Mouse (Mus musculus) heart, adult 9 months (tissue): ENCODE data around the gene Fcna.

ENCODE experiments used
- DNase-seq, 2 experiments: peaks; one replicate each; pipeline ENCODE4 v3.0.0; 2022; ENCODE audit warnings: low spot score in 2 of 2

Gene Fcna

DNA sequence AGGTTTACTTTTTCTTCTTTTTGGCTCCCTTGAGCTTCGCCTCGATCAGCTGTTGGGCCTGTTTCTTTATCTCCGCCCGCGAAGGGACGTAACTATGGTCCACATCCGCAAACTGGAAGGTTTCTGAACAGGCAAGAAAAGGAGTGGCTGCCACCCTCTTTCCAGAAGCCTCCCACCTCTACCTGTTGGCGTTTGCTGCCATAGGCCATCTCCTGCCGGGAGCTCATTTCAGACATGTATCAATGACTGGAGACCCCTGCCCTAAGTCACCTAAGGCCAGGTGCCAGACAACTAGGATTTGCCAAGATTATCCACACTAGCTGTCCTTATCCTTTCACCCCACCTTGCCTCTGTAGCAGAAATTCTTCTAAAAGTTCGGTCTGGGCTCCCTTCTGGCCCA lies 19.2 kb downstream of the Fcna start:
- no peak for DNase-seq

DNA sequence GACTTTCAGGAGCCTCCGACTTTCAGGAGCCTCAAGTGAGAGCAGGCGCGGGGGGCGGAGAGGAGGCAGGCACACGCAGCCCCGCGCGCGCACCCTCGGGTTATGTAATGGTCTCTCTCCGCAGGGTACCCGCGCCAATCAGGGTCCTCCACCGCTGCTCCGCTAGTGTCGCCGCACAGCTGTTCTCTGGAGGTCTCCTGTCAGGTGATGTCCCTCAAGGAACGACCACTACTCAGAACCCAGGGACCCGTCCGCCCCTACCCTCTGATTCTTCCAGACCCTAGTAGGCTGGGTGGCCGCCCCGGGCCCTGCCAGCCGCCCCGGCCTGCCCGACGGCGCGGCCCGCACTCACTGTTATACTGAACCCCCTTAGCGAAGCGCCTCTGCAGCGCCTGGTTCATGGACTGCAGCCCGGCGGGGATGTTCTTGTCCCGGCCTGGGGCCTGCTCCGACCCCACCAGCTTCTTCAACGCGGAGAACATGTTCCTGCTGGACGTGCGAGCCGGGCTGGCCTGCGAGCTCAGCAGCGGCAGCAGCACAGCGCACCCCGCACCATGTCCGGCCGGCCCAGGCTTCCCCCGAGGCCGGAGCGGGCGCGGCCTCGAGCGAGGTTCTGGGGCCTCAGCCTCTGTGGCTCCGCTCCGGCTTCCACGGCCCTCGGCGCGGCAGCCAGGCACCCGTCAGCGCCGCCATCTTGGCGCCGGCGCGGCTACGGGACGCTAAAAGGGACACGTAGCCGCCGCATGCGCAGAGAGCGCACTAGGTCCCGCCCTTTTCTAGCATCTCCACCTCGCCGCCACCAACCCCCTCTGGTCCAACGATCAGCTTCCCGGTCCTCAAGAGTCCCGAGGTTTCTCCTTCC lies 19.8 kb downstream of the Fcna start, which contains the start of gene Rabl6:
Rabl6 (minus strand) TSS at position 761 of the 862 bp plus-strand sequence.
- DNase-seq, result peak; percentile 88 to 90

DNA sequence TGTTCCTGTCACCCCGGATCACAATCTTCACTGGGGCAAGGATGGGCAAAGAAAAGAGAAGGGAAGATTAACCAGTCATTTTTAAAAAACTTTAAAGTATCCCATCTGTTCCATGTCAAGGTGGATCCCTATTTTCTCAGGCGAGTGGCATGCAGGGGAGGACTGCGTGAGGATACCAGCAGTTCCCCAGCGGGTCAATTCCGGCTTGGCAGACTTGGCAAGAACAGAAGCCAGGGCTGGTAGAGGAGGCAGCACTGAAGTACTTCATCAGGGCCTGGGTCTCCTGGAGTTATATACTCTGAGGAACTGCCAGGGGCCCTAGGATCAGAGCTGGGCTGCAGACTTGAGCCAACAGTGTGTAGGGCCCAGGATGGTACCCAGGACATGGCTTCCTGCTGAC lies 25.3 kb downstream of the Fcna start:
- no peak for DNase-seq

GRCm38 (mm10) chr2:25600037-25600436 lies 27.8 kb downstream of the Fcna start:
- no peak for DNase-seq

GRCm38 (mm10) chr2:25598749-25599148 lies 29.1 kb downstream of the Fcna start:
- DNase-seq, result no peak

DNA sequence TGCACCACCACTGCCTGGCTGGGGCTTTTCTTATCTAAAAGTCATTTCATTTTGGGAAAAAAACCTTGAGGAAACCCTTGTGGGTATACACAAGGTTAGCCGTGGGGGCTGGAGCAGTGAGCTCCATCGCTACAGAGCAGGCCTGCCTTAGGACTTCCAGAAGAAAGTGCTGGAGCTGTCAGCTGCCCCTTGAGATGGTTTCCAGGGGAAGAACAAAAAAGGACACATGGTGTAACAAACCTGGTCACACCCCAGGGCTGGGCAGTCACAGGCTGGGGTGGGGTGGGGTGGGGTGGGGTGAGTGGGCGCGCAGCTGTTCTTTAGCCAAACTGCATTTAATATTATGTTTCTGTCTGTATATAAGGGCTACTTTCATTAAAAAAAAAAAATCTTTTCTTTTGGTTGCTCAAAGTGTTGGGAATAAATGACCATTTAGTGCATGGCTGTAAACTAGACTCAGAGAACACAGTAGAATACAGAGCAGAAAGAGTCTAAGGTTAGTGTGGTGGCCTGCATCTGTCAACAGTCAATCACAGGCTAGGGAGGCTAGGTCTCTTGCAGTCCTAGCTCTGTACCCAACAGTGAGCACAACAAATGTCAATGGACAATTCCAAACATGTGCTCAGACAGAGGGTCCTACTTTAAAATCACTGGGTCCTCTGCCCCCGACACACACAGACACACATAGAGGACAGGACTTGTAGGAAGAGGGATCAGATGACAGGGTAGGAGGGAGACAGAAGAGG lies 30.9 kb downstream of the Fcna start:
- DNase-seq, result no peak

DNA sequence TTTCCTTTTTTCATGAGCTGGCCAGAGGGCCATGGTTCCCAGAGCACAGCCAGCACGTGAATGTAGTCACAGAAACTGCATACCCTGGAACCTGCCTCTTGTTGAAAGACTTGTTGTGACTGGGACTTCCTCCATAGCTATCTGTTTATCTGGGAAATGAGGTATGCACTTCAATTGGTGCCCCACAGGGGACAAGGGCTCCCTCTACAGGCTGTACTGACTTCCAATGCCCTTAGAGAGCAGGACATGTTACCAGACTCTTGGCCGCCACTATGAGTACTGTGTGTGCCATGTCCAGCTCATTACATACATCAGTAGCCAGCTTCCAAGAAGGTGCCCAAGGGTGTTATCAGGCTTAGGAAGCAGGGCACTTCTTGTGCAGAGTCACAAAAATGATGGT lies 36.0 kb downstream of the Fcna start:
- no peak for DNase-seq

- DNase-seq, result no peak
Observed at GRCm38 (mm10) chr2:25588227-25588907, 39.5 kb downstream of the Fcna start.

- no peak for DNase-seq
Observed at GRCm38 (mm10) chr2:25587290-25587689, 40.5 kb downstream of the Fcna start.

DNA sequence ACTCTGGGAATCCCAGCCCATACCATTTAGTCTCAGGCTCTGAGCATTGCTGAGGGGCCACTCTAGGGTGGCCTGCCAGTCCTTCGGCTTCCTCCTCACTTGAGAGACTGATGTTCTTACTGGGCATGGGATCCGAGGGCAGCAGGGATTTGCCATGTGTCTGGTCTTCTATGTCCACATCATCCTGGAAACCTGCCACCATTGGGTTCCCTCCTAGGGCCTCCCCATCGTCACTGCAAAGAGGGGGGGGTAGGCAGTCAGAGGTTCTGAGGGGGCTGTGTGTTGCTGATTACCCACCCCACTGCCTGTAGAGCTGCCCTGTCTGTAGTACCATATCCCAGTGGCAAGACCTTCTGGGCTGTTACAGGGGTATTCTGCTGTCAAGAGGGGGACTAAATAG lies 42.2 kb downstream of the Fcna start:
- no peak for DNase-seq

- no peak for DNase-seq
Observed at GRCm38 (mm10) chr2:25584856-25585255, 43.0 kb downstream of the Fcna start.

- DNase-seq, result no peak
Observed at GRCm38 (mm10) chr2:25584152-25584551, 43.7 kb downstream of the Fcna start.

GRCm38 (mm10) chr2:25583571-25583970 lies 44.3 kb downstream of the Fcna start:
- no peak for DNase-seq

DNA sequence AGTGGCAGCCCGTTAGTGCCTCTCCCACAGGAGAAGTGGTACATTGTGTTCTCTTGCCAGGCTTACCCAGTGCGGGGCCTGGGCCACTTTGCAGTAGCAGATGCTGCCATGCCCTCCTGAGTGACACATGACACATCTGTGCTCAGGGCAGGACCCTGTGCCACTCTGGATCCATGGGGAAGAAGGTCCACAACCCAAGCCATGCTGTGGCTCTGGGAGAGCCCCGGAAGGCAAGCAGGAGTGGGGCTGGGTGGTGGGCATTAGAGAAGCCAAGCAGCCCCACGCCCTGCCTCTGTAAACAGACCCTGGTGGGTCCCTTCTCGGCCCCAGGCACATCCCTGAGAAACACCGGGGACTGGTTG lies 44.7 kb downstream of the Fcna start:
- DNase-seq, result no peak

DNA sequence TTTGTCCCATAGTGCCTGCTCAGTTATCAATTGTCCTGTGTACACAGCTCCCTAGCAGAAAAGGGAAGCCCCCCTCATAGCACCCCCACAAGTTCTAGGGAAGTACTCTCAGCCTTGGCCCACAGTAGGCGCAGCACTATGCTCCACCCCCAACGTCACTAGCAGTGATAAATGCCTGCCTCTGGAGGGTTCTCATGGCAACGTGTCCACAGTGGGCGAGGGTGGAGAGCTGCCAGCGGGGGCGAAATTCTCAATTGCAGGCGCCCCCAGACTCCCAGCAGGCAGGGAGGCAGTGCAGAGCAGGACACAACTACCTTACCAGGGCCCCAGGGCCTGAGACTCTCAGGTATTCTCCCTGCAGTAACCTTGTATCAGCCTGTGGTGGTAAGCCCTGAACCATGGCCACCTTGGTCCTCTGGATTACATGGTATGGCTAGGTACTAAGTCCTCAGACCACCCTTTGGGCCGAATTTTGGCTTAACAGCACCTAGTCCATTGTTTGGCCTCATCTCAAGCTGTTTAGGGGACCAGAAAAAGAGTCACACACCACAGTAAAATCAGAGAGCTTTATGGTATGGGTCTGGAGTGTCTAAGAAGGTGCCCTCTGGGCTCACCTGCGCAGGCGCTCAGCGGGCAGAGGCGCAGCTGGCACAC lies 45.2 kb downstream of the Fcna start:
- no peak for DNase-seq

DNA sequence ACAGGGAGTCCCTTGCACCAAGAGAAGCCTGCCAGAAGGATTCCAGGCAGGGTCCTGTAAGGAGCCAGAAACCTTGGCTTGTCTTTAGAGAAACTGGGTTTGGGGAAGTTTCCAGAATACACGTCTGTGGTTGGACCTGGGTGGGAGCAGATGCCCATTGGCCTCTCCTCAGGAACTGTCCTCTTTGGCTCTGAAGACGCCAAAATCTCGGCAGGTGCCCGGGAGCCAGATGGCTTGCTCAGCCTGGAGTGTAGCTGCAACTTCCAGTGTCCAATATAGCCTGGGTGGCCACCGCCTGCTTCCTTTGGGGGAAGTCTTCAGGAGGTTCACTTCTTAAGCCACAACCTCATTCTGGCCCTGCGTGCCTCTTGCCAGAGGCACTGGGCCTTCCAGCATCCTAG lies 45.9 kb downstream of the Fcna start:
- no peak for DNase-seq

DNA sequence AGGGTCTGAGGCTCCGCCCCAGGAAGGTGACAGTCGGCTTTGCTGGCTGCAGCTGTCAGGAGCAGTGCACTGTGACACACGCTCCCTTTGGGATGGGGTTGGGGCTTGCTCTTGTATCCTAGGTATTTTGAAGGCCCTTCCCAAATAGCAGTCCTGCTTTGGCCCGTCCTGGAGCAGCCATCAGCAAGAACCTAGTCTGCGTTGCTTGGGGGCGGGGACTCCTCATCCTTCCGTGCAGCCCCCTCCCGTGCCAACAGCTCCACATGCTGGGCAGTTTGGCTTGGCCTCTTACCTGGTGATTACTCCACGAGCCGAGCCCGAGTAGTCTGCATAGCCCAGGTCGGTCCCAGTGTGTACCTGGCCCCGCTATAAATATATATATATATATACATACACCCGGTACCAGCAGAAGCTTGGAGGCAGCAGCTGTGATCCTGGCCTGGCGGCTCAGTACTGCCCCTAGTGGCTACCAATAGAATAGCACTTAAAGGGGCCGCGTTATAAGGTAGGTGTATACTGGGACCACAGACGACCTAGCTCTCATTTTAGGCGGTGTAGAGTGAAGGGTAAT lies 46.5 kb downstream of the Fcna start, which contains the start of gene Ajm1:
Ajm1 (minus strand) TSS at position 464 of the 571 bp plus-strand sequence.
- peak; percentile 58 to 75 for DNase-seq

DNA sequence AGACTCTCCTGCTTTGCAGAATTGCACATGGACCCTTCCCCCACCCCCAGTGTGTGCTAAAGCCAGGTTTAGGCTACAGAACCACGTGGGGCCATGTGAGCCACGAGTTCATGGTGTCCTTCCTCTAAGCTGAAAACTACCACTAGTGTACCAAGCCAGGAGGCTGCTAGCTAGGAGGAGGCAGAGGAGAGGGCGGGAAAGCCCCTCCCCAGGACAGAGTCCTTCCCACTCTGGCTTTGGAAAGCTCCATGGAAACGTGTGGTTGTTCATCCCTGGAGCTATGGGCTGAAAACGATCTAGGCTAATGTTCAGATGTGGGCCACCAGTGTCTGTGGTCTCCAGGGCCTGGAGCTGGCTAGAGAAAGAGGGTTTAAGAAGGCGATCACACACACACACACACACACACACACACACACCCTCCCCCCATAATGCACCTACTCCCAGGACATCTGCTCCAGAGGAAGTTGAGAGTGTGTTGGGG lies 47.2 kb downstream of the Fcna start:
- DNase-seq, result no peak

DNA sequence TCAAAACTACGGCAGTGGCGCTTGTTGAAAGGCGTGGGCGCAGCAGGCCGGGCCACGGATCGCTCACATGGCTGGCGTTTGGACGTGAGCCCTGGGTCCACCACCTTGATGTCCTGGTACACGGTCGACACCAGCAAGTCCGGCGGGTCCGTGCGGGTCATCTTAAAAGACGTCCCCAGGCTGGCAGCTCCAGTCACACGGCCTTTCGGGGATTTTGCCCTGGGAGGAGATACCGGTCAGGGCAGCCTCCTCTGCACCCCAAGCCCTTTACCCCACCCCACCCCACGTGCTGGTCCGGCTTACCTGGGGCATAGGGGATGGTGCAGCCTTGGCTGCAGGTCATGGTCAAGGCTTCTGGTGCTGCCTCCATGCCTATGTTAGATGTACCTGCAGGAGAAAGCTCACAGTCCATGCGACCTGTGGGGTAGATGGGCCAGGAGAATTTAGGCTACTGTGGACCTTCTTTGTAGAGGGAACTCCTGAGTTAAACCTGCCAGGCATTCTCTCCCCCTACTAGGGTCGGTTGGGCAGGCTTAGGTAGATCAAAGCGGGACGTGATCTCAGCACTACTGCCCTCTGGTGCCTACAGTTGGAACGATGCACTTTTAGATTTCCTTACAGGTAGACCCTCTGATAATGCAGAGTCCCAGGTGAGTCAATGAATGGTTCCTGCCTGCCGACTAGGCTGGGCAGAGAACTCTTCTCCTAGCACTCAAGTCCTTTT lies 47.9 kb downstream of the Fcna start:
- DNase-seq, result no peak
